Comparison of ENCODE assay signal across 10 mouse cellular contexts in the genomic region with DNA sequence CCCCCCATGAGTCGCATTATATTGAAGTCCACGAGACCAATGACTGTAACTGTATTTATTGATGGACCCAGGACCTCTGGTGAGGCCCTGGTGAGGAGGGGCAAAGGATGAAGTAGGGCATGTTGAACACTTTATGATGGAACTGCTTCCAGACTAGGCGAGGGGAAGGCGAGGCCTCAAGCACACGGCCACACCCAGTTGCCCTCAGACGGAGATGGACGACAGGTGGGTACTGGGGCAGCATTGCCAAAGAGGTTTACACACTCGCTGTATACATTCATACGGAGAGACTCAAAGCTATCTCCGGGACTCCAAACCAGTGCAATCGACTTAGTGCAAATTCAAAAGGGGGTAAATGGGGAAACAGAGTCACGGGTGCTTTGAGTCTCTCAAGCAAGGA. TPM values are rescaled to one million over a fixed set of nuclear protein-coding genes. Genes with fewer than 3 reads are reported as not detected.
A peak's percentile ranks its signal among the peaks of the same experiment; 100 is the strongest.
DNase-seq lines count a peak whose midpoint lies in the region; ATAC-seq lines count a peak whose summit lies in the region.
"Had no signal": no experiment of that assay in that cellular context is flagged by ENCODE, and none has a peak within 500 bp of the region (broad histone marks: within the 10 kb centered on the region; RNA-seq: fewer than 3 reads in every experiment).

No protein-coding gene starts in this region.

- peaks cover 9% of the 10 kb centered on the region for H3K36me3 ChIP-seq in heart, embryonic 13.5 days
- H3K36me3 ChIP-seq in lung, embryonic 15.5 days: no peaks in the 10 kb centered on the region
- H3K36me3 ChIP-seq in limb, embryonic 11.5 days (ENCODE audit: control insufficient read depth, insufficient read depth, low read length): no peaks in the 10 kb centered on the region
- H3K36me3 ChIP-seq in stomach, embryonic 14.5 days (ENCODE audit: control insufficient read depth, insufficient read depth, low read length): 0 out of 2 replicates have a peak, but pooled peaks cover 10% of the 10 kb centered on the region

- no peak for DNase-seq in heart, postnatal 10 days
- no peak for DNase-seq in lung, postnatal 25 days (ENCODE audit: low spot score)
- DNase-seq in limb, embryonic 11.5 days (ENCODE audit: low spot score): no peak
- DNase-seq in right cerebral cortex, adult 2 months (ENCODE audit: low spot score in 2 of 2): no peak
- DNase-seq: kidney, adult 2 months; retina, postnatal 1 day had no signal

- no peak for ATAC-seq in heart, embryonic 13.5 days (ENCODE audit: extremely low read depth, insufficient number of reproducible peaks, low FRiP score, low TSS enrichment)
- no peak for ATAC-seq in lung, embryonic 15.5 days (ENCODE audit: borderline replicate concordance, extremely low read depth, low FRiP score, low TSS enrichment)
- ATAC-seq in limb, embryonic 11.5 days (ENCODE audit: insufficient number of reproducible peaks, low FRiP score, low TSS enrichment, low read depth): no peak
- ATAC-seq in stomach, embryonic 14.5 days (ENCODE audit: insufficient number of reproducible peaks, insufficient read depth, low FRiP score, low read depth): no peak
- ATAC-seq in erythroid progenitor cell, adult 5-6 weeks (replicated peaks; ENCODE audit: low FRiP score, poor library complexity, severe bottlenecking): no peak

- H3K4me2 ChIP-seq in heart, embryonic 13.5 days: peak overlapping the region; percentile 68
- H3K4me2 ChIP-seq in lung, embryonic 15.5 days: peak overlapping the region; percentile 57
- H3K4me2 ChIP-seq in limb, embryonic 11.5 days (ENCODE audit: low read depth, severe bottlenecking): peak overlapping the region; percentile 41
- peak overlapping the region; percentile 49 for H3K4me2 ChIP-seq in stomach, embryonic 14.5 days (replicated peaks; ENCODE audit: low read depth, low read length)

- peaks cover 76% of the 10 kb centered on the region for H3K4me1 ChIP-seq in heart, embryonic 13.5 days
- H3K4me1 ChIP-seq in lung, embryonic 15.5 days: peaks cover 71% of the 10 kb centered on the region
- H3K4me1 ChIP-seq in limb, embryonic 11.5 days (ENCODE audit: control insufficient read depth, insufficient read depth, low read length): peaks cover 51% of the 10 kb centered on the region
- peaks cover 55% of the 10 kb centered on the region for H3K4me1 ChIP-seq in stomach, embryonic 14.5 days (ENCODE audit: control insufficient read depth, insufficient read depth, low read length)

- WGBS in heart, embryonic 13.5 days: 72% methylated on average over 12 of the region's 12 CpGs
- WGBS in lung, embryonic 15.5 days: 64% methylated on average over 12 of the region's 12 CpGs
- WGBS in limb, embryonic 11.5 days: 72% methylated on average over 12 of the region's 12 CpGs
- 48% methylated on average over 12 of the region's 12 CpGs for WGBS in stomach, embryonic 14.5 days

- peak overlapping the region; percentile 94 for H3K27ac ChIP-seq in heart, embryonic 13.5 days (replicated peaks)
- peak overlapping the region; percentile 96 for H3K27ac ChIP-seq in lung, embryonic 15.5 days
- peak overlapping the region; percentile 88 for H3K27ac ChIP-seq in limb, embryonic 11.5 days (replicated peaks; ENCODE audit: low read depth, low read length)
- peak overlapping the region; percentile 95 for H3K27ac ChIP-seq in stomach, embryonic 14.5 days (ENCODE audit: low read length)

- peak overlapping the region; percentile 62 for H3K4me3 ChIP-seq in heart, embryonic 13.5 days
- peak overlapping the region; percentile 43 for H3K4me3 ChIP-seq in lung, embryonic 15.5 days
- H3K4me3 ChIP-seq in limb, embryonic 11.5 days (ENCODE audit: low read depth, low read length): peak overlapping the region; percentile 56
- peak overlapping the region; percentile 57 for H3K4me3 ChIP-seq in stomach, embryonic 14.5 days (ENCODE audit: low read depth, low read length)

- H3K27me3 ChIP-seq in heart, embryonic 13.5 days (replicated peaks): no peaks in the 10 kb centered on the region
- H3K27me3 ChIP-seq in lung, embryonic 15.5 days: no peaks in the 10 kb centered on the region
- no peaks in the 10 kb centered on the region for H3K27me3 ChIP-seq in limb, embryonic 11.5 days (ENCODE audit: control insufficient read depth, insufficient read depth, low read length)
- no peaks in the 10 kb centered on the region for H3K27me3 ChIP-seq in stomach, embryonic 14.5 days (ENCODE audit: control insufficient read depth, insufficient read depth, low read length)

- intact Hi-C loops in heart, postnatal 10 days (cut with DNase I): no loop called here

- peak overlapping the region; percentile 90 for H3K9ac ChIP-seq in heart, embryonic 13.5 days
- H3K9ac ChIP-seq in lung, embryonic 15.5 days: peak overlapping the region; percentile 57; the same call in 1 of the 2 replicates
- H3K9ac ChIP-seq in limb, embryonic 11.5 days (ENCODE audit: low read length): peak overlapping the region; percentile 76
- H3K9ac ChIP-seq in stomach, embryonic 14.5 days (replicated peaks; ENCODE audit: low read depth, low read length): peak overlapping the region; percentile 79

- H3K9me3 ChIP-seq in heart, embryonic 13.5 days: peaks cover 8% of the 10 kb centered on the region
- H3K9me3 ChIP-seq in lung, embryonic 15.5 days: peaks cover 2% of the 10 kb centered on the region
- H3K9me3 ChIP-seq in limb, embryonic 11.5 days (ENCODE audit: control insufficient read depth, low read length): no peaks in the 10 kb centered on the region; the same call in 1 of the 2 replicates
- peaks cover 3% of the 10 kb centered on the region; the same call in 1 of the 2 replicates for H3K9me3 ChIP-seq in stomach, embryonic 14.5 days (ENCODE audit: control insufficient read depth, low read depth, low read length)

RNA-seq across cellular contexts. Expression of a gene that starts 43.0 kb away (rescaled TPM):
- polyA plus RNA-seq in heart, embryonic 13.5 days (2015; fragmentation: Nextera tagmentation; extraction: Ambion mirVana): 15.6 and 17.7 TPM in 2 replicates
- total RNA-seq in heart, postnatal 10 days (2021): 10 to 100 TPM in 1 of 2 experiments, 1 to 10 TPM in 1; 4.1 to 19.3 TPM
- 22.8 and 28.3 TPM in 2 replicates for polyA plus RNA-seq in lung, embryonic 15.5 days (2015; fragmentation: Nextera tagmentation; extraction: Ambion mirVana)
- 17.8 and 19.7 TPM in 2 replicates for polyA plus RNA-seq in limb, embryonic 11.5 days (2014; fragmentation: Nextera tagmentation; extraction: Ambion mirVana)
- 32.6 and 35.6 TPM in 2 replicates for polyA plus RNA-seq in stomach, embryonic 14.5 days (2014; fragmentation: Nextera tagmentation; extraction: Ambion mirVana)
- total RNA-seq in erythroid progenitor cell, adult 5-6 weeks (2015; ENCODE audit: low replicate concordance): 9.6 TPM in 1 of 2 replicates, not detected in the other
- total RNA-seq in erythroid progenitor cell, adult 5-6 weeks (2017; ENCODE audit: low replicate concordance): 0.13 TPM in 1 of 2 replicates, not detected in the other
